Mouse (Mus musculus) embryonic facial prominence, embryonic 14.5 days (tissue): ENCODE data around the gene Il18bp. TPM values are rescaled to one million over a fixed set of nuclear protein-coding genes. Genes with fewer than 3 reads are reported as not detected.

Experiments used
- ATAC-seq: fragments of 200-750 bp; cut with Nextera tagmentation; 2 replicates; pipeline ENCODE4 v1.8.0; 2017; ENCODE audit warnings: low read depth, moderate number of reproducible peaks, moderate TSS enrichment
- DNase-seq: peaks from one replicate; pipeline ENCODE4 v3.0.0-alpha.2; 2015; ENCODE audit warnings: low spot score
- H3K27ac ChIP-seq: fragments of 300-500 bp; sonication (generic); replicated peaks from 2 replicates; pipeline ENCODE4 v1.5.1; 2014; ENCODE audit warnings: low read depth, mild to moderate bottlenecking, low read length, moderate library complexity
- H3K27me3 ChIP-seq: fragments of 300-500 bp; sonication (generic); replicated peaks from 2 replicates; pipeline ENCODE4 v1.6.1; 2014; ENCODE audit warnings: low read length; ENCODE audit not compliant: control insufficient read depth, insufficient read depth
- H3K36me3 ChIP-seq: fragments of 300-500 bp; sonication (generic); 2 replicates; pipeline ENCODE4 v1.6.1; 2014; ENCODE audit warnings: low read length, mixed read lengths; ENCODE audit not compliant: control insufficient read depth, insufficient read depth
- H3K4me1 ChIP-seq: fragments of 300-500 bp; sonication (generic); 2 replicates; pipeline ENCODE4 v1.6.1; 2014; ENCODE audit warnings: antibody characterized with exemption, low read length; ENCODE audit not compliant: control insufficient read depth, insufficient read depth
- H3K4me2 ChIP-seq: fragments of 300-500 bp; sonication (generic); 2 replicates; pipeline ENCODE4 v1.6.1; 2014; ENCODE audit warnings: low read depth, mild to moderate bottlenecking, low read length, moderate library complexity, mixed read lengths
- H3K4me3 ChIP-seq: fragments of 300-500 bp; sonication (generic); 2 replicates; pipeline ENCODE4 v1.5.1; 2014; ENCODE audit warnings: low read depth, mild to moderate bottlenecking, low read length
- H3K9ac ChIP-seq: fragments of 300-500 bp; sonication (generic); 2 replicates; pipeline ENCODE4 v1.6.1; 2014; ENCODE audit warnings: low read depth, mild to moderate bottlenecking, low read length, moderate library complexity, mixed read lengths
- H3K9me3 ChIP-seq: fragments of 300-500 bp; sonication (generic); 2 replicates; pipeline ENCODE4 v1.6.1; 2016; ENCODE audit warnings: low read length; ENCODE audit not compliant: control insufficient read depth
- WGBS: fragments of 180-500 bp; shearing (Covaris S2); extraction: QIAGEN DNeasy Blood & Tissue Kit; methylation state at CpG from one replicate; pipeline ENCODE4 v1.1.7; 2014; 5-methylcytosine and 5-hydroxymethylcytosine counted together
- polyA plus RNA-seq: library from polyadenylated mRNA; unstranded; fragments of >200 nt; fragmentation: Nextera tagmentation; extraction: Ambion mirVana; gene quantifications from 2 replicates; pipeline ENCODE4 v1.2.1, GENCODE M21; 2014

Il18bp gene
- polyA plus RNA-seq, 1 experiment from 2014 or later: 2.0 TPM

DNA sequence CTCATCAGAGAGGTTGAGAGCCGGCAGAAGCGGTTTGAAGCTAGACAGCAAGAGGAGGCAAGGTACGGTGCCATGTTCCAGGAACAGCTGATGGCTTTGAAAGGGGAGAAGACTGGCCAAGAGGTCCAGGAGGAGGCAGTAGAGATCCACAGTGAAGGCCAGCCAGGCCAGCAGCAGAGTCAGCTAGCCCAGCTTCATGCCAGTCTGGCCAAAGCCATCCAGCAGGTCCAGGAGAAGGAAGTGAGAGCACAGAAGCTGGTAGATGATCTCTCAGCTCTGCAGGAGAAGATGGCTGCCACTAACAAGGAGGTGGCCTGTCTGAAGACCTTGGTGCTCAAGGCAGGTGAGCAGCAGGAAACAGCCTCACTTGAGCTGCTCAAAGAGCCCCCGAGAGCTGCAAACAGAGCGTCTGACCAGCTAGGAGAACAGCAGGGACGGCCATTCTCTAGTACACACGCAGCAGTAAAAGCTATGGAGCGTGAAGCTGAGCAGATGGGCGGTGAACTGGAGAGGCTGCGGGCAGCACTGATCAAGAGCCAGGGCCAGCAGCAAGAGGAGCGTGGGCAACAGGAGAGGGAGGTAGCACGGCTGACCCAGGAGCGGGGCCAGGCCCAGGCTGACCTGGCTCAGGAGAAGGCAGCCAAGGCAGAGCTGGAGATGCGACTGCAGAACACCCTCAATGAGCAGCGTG, 18.9 kb downstream of the Il18bp start:
- no peaks in the 10 kb centered on the region for H3K9me3 ChIP-seq
- no peak overlapping the region for H3K4me3 ChIP-seq
- H3K4me2 ChIP-seq: no peak overlapping the region
- H3K27ac ChIP-seq: no peak overlapping the region
- DNase-seq (no peak), ATAC-seq (no peak)
- peaks cover 100% of the 10 kb centered on the region for H3K36me3 ChIP-seq
- no peaks in the 10 kb centered on the region for H3K27me3 ChIP-seq
- no peaks in the 10 kb centered on the region for H3K4me1 ChIP-seq
- 93% methylated on average over 15 of the region's 15 CpGs for WGBS
- no peak overlapping the region for H3K9ac ChIP-seq

DNA sequence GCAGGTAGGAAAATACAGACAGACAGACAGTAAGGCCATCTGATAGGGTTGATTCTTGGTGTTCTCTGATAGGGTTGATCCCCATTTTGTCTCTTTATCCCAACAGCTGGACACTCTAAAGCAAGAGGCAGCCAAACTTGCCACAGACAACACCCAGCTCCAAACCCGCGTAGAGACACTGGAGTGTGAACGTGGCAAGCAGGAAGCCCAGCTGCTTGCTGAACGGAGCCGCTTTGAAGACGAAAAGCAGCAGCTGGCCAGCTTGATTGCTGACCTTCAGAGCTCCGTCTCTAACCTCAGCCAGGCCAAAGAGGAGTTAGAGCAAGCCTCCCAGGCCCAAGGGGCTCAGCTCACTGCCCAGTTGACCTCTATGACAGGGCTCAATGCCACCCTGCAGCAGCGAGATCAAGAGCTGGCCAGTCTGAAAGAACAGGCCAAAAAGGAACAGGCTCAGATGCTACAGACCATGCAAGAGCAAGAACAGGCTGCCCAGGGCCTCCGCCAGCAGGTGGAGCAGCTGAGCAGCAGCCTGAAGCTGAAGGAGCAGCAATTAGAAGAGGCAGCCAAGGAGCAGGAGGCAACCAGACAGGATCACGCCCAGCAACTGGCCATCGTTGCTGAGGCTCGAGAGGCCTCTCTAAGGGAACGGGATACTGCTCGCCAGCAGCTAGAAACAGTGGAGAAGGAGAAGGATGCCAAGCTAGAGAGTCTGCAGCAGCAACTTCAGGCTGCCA, 20.1 kb downstream of the Il18bp start:
- Histone ChIP-seq H3K27ac (no peak overlapping the region), H3K9ac (no peak overlapping the region), H3K36me3 (peaks cover 100% of the 10 kb centered on the region), H3K9me3 (no peaks in the 10 kb centered on the region), H3K4me2 (no peak overlapping the region), H3K4me3 (no peak overlapping the region), H3K27me3 (no peaks in the 10 kb centered on the region), H3K4me1 (no peaks in the 10 kb centered on the region)
- DNase-seq (peak; percentile 77), ATAC-seq (peak; percentile 45)
- 64% methylated on average over 14 of the region's 14 CpGs for WGBS

DNA sequence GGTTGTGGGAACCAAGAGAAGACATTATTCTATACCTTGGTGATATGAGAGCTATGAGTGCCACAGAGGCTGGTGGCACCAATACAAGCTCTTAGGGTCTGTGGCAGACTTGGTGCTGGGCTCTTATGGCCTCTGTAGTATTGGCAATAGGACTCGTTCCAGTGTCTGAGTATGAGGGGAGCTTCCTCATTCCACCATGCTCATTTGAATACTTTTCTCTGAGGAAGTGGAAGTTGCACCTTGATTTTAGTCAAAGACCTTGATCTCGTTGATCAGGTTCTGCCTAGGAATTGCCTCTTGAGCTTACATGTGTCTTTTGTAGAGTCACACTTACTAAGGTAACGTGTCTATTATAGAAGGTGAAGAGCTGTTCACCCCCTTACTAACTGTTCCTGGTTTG, 24.2 kb downstream of the Il18bp start:
- WGBS: 91% methylated on average over 3 of the region's 3 CpGs
- no peak overlapping the region for H3K4me3 ChIP-seq
- H3K4me1 ChIP-seq: no peaks in the 10 kb centered on the region
- H3K9ac ChIP-seq: no peak overlapping the region
- no peak overlapping the region for H3K27ac ChIP-seq
- H3K36me3 ChIP-seq: peaks cover 100% of the 10 kb centered on the region
- no peak for DNase-seq
- H3K4me2 ChIP-seq: no peak overlapping the region
- H3K9me3 ChIP-seq: no peaks in the 10 kb centered on the region
- no peak for ATAC-seq
- no peaks in the 10 kb centered on the region for H3K27me3 ChIP-seq

DNA sequence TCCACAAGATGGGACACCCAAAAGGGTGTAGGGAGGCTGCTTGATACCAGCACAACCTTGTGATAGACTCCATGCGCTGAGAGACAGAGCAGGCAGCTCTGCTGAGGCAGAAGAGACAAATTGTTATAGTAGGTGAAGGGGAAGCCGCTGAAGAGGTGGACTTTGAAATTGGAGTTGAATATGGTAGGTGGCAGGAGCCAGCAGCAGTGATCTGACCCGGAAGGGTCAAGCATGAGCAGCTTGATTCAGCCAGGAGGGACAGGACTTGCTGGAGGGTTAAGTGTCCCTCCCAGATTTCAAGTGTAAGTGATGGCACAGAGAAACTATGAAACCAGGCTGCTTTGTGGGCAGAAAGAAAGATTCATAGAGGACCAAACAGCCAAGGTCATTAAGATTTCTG, 33.4 kb downstream of the Il18bp start:
- Histone ChIP-seq H3K4me2 (no peak overlapping the region), H3K4me1 (no peaks in the 10 kb centered on the region), H3K4me3 (no peak overlapping the region), H3K27me3 (no peaks in the 10 kb centered on the region), H3K36me3 (peaks cover 77% of the 10 kb centered on the region), H3K27ac (no peak overlapping the region), H3K9ac (no peak overlapping the region), H3K9me3 (no peaks in the 10 kb centered on the region)
- WGBS: 92% methylated on average over 3 of the region's 3 CpGs
- DNase-seq (no peak), ATAC-seq (no peak)

DNA sequence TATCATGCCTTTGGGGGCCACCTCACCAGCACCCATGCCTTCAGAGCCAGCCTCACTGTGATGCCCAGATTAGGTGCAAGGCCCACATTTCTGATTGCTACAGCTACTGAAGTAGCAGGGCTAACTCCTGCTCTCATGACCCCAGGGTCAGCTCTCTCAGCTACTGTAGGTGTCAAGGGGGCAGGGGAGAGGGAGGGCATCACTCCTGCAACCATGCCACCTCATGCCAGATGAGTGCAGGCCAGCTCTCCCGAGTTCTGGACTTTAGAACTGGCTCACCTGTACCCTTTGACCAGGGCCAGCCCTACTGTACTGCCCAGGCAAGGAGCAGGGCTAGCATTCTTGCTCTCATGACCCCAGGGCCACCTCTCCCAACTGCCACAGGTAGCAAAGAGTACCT, 35.8 kb downstream of the Il18bp start:
- Histone ChIP-seq H3K27me3 (no peaks in the 10 kb centered on the region), H3K4me1 (no peaks in the 10 kb centered on the region), H3K36me3 (peaks cover 56% of the 10 kb centered on the region), H3K27ac (no peak overlapping the region), H3K4me2 (no peak overlapping the region), H3K4me3 (no peak overlapping the region), H3K9me3 (no peaks in the 10 kb centered on the region), H3K9ac (no peak overlapping the region)
- DNase-seq (no peak), ATAC-seq (no peak)
- WGBS: 100% methylated on average over 1 of the region's 1 CpGs

DNA sequence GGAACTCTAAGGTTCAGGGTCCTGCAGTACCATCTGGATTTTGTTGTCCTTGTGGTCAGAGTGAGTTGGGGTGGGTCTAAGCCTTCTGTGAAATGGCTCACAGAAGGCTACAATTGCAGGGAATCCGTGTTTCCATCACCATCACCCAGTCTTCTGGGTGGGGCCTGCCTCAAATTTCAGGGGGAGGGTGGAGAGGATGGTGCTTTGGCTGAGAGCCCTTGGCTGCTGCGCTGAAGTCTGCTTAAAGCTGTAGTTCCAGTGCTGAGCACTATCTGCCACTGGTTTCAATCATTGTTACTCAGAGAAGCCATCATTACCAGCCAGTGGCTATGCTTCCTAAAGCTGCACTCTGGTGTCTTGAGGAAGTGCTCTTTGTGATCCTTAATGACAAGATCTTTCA, 44.0 kb downstream of the Il18bp start:
- WGBS: 8% methylated on average over 2 of the region's 2 CpGs
- H3K36me3 ChIP-seq: 0 out of 2 replicates have a peak, but pooled peaks cover 12% of the 10 kb centered on the region
- no peaks in the 10 kb centered on the region for H3K9me3 ChIP-seq
- ATAC-seq (no peak), DNase-seq (peak; percentile 87)
- H3K4me3 ChIP-seq: no peak overlapping the region
- no peak overlapping the region for H3K9ac ChIP-seq
- no peaks in the 10 kb centered on the region for H3K27me3 ChIP-seq
- peaks cover 34% of the 10 kb centered on the region for H3K4me1 ChIP-seq
- H3K27ac ChIP-seq: peak overlapping the region; percentile 77
- peak overlapping the region; percentile 28; the same call in 1 of the 2 replicates for H3K4me2 ChIP-seq

DNA sequence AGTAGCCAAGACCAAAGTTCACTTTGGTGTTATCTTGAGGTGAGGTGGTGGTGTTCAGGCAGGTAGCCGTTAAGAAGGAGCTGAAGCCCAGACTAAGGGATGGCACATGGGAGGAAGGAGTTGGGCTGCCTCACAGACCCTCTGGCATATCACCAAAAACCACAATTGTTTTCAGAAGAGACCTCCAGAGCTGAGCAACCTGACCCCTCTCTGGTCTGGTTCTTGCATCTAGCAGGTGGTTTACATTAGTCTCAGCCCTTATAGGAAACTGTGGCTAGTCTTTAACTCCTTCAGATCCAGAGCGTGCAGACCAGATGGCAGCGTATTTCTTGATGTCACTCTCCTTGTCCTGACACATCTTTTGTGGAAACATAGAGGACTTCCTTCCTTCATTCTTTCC, 44.8 kb downstream of the Il18bp start:
- Histone ChIP-seq H3K27ac (peak overlapping the region; percentile 77), H3K9ac (no peak overlapping the region), H3K4me1 (peaks cover 38% of the 10 kb centered on the region), H3K36me3 (0 out of 2 replicates have a peak, but pooled peaks cover 12% of the 10 kb centered on the region), H3K4me2 (peak overlapping the region; percentile 28; the same call in 1 of the 2 replicates), H3K4me3 (no peak overlapping the region), H3K9me3 (no peaks in the 10 kb centered on the region), H3K27me3 (no peaks in the 10 kb centered on the region)
- WGBS: 28% methylated on average over 3 of the region's 3 CpGs
- no peak for ATAC-seq
- DNase-seq: peak; percentile 91

DNA sequence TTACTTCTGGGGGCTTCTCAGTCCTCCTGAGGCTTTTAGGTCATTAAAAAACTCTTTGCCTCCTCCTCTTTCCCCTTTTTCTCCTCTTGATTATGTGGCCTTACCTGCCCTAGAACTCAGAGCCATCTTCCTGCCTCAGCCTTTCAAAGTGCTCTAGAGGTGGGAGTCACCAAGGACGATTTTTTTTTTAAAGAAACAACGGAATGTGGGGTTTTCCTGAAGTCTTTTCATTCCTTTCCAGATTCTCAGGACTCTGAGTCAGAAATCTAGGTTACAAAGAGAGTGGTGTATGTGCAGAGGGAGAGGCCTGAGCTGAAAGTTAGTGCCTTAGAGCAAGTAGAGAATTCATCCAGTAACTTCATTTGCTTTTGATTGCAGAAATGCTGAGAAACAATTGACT, 46.8 kb downstream of the Il18bp start:
- peak overlapping the region; percentile 77 for H3K4me2 ChIP-seq
- DNase-seq: no peak
- peak overlapping the region; percentile 100 for H3K27ac ChIP-seq
- ATAC-seq: no peak
- peak overlapping the region; percentile 75 for H3K4me3 ChIP-seq
- WGBS: 33% methylated on average over 2 of the region's 2 CpGs
- no peaks in the 10 kb centered on the region for H3K27me3 ChIP-seq
- peaks cover 44% of the 10 kb centered on the region for H3K4me1 ChIP-seq
- no peaks in the 10 kb centered on the region for H3K9me3 ChIP-seq
- peak overlapping the region; percentile 94 for H3K9ac ChIP-seq
- H3K36me3 ChIP-seq: 0 out of 2 replicates have a peak, but pooled peaks cover 5% of the 10 kb centered on the region
